Mouse (Mus musculus) ovary, adult 10 weeks (tissue): Measurements from ENCODE around the gene Frat2. TPM values are rescaled to one million over a fixed set of nuclear protein-coding genes. Genes with fewer than 3 reads are reported as not detected.

Experiments
- polyA plus RNA-seq: library from polyadenylated mRNA; stranded (reverse); fragments of 350-450 nt; fragmentation: Illumina TruSeq; extraction: RNeasy Lipid Tissue Mini Kit (QIAGEN cat#74804); gene quantifications from one replicate; pipeline ENCODE4 v1.2.3, GENCODE M21; 2014

Gene Frat2
- 3.8 TPM for polyA plus RNA-seq

DNA sequence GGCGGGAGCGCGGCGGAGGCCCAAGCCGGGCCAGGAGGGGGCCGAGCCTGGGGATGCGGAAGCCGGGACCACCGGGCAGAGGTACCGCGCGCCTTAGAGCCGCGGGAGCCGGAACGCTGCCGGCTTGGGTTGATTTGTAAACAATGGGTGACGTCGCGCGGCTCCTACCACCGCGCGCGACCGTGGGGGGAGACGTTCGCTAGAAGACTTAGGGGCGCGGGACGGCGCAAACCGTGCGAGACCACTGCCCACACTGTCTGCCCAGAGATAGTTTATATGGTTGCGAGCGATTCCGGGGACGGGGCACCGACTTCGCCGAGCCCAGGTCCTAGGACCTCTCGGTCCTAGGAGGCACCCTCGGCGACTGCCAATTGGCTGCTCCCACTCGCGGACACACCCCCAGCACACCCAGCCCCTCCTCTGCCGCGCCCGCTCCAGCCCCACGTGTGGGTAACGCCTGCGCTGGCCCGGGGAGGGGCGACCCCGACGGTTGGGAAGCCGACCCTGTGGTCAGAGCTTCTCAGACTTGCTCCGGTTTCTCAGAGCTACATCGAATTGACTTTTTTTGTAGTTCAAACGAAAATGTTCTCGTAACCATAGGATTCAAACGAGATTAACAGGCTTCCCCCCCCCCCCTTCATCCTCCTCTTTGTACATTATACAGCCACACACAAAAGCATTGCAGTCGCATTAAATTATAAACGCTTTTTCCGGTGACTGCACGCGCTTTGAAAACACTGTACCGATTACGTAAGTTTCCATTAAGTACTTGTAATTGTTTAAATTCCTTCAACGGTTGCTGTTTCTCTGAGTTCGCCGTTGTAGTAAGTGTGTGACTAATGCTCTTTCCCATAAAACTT, at the start of gene Frat2:
Frat2 (minus strand) TSS at position 141 of the 860 bp plus-strand sequence.

DNA sequence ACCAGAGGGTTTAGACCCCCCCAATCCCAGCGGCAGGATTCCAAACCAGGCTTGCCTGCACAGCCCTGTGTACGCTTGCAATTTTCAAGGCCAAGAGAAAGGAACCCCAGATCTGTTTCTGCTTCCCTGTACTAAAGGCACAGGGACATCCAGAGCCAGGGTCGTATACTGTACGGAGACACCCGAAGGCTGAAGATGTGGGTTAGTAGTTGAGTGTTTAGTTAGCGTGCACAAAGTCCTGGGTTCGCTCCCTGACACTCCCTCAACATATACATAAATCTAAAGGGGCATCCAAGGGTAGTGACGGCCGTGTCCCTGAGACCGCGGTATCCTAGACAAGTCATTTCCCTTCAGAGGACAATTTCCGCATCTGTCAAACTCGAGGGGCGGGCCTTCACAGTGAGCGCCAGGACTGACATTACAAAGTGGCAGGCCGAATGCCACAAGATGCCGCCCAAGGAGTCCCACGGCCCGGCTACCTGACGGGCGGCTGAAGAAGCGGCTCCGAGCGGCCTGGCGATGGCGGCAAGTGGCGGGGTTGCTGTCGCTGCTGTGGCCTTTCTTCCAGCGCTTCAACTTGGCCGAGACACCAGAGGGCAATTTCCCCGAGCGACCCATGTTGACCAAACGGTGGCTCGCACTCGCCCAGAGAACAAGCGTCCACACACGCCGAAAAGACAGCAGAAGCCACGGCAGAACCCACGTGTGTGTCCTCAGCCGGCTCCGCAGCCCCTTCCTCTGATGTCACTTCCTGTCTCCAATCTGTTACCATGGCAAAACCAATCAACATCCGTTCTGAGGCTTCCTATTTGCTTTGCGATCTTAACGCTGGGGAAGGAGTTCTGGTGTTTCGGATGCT, 47.8 kb upstream of the Frat2 start, which contains the start of gene Rrp12:
Rrp12 (minus strand) TSS at position 714 of the 859 bp plus-strand sequence.

DNA sequence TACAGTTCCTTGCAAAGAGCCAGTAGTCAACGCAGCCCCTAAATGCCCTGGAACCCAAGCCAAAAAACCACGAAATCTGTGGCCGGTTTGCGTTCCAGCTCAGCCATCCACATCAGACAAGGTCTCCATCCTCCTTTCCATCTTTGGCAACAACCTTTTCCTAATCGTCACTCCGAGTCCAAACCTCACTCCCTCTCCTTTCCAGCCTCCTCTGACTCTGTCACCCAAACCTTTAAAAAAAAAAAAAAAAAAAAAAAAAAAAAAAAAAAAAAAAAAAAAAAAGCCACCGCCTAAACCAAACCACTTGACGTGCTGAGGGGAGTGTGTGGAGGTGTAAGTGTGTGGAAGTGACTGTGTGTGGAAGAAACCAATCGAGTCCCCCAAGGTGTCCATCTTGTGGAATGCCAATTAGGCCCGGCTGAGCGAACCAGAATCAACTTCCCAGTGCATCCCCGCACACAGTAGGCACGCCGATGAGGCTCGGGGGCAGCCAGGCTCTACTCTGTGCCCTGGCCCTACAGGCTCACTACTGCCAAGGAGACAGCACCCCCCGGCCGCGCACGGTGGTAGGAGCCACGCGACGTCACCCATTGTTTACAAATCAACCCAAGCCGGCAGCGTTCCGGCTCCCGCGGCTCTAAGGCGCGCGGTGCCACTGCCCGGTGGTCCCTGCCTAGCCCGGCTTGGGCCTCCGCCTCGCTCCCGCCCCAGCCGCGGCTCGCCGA, 18.4 kb downstream of the Frat2 start, which contains the start of gene Frat1:
Frat1 (plus strand) TSS at position 590 of the 725 bp plus-strand sequence.

DNA sequence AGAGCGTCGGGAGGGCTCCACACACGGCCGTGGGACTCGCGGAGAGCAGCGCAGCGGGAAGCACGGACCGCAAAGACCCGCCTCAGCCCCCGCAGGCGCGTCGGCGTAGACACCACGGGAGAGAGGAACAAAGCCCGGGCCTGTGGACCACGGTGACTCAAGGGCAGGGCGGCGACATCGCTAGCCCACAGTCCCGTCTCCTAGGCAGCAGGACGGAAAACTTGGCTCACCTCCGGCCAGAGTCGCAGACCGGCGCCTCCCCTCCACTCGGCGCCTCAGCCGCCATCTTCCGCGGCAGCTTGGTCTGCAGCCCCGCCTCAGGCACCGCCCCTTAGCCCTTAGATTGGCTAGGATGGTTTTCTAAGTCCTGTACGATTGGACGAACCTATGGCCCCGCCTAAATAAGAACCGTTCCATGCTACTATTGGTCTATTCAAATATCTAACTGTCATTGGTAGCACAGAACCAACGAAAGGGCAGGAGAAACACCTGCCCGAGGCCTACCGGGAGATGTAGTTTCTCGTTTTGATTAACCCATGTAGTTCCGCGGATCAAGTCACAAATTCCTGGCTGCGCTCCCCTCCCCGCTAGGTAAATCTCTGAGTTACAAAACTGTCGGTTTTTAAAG, 46.1 kb downstream of the Frat2 start, which contains the start of gene Arhgap19:
Arhgap19 (minus strand) TSS at position 306 of the 628 bp plus-strand sequence.

Other genes with a start within 250 kb of the Frat2 start
- not detected for gene Slit1, start 104.5 kb downstream of the Frat2 start, polyA plus RNA-seq
- 17.0 TPM for gene Arhgap19, start 46.1 kb downstream of the Frat2 start, polyA plus RNA-seq
- 1.7 TPM for gene Frat1, start 18.2 kb downstream of the Frat2 start, polyA plus RNA-seq
- 0.68 TPM for gene Rrp12, start 48.0 kb upstream of the Frat2 start, polyA plus RNA-seq
- gene Pgam1, start 63.8 kb upstream of the Frat2 start, polyA plus RNA-seq, result 285 TPM
- gene Exosc1, start 85.3 kb upstream of the Frat2 start, polyA plus RNA-seq, result 35.4 TPM
- 24.1 TPM for gene Zdhhc16, start 85.3 kb upstream of the Frat2 start, polyA plus RNA-seq
- 6.7 TPM for gene Mms19, start 133.0 kb upstream of the Frat2 start, polyA plus RNA-seq
- not detected for gene Ubtd1, start 133.6 kb upstream of the Frat2 start, polyA plus RNA-seq
- gene Ankrd2, start 187.9 kb upstream of the Frat2 start, polyA plus RNA-seq, result not detected
- gene Hoga1, start 197.5 kb upstream of the Frat2 start, polyA plus RNA-seq, result 0.37 TPM
- gene 4933411K16Rik, start 204.1 kb upstream of the Frat2 start, polyA plus RNA-seq, result not detected
- gene Morn4, start 238.2 kb upstream of the Frat2 start, polyA plus RNA-seq, result 1.2 TPM
- gene Pi4k2a, start 242.3 kb upstream of the Frat2 start, polyA plus RNA-seq, result 6.4 TPM